ENCODE assay signal across 24 mouse cellular contexts in the genomic region with DNA sequence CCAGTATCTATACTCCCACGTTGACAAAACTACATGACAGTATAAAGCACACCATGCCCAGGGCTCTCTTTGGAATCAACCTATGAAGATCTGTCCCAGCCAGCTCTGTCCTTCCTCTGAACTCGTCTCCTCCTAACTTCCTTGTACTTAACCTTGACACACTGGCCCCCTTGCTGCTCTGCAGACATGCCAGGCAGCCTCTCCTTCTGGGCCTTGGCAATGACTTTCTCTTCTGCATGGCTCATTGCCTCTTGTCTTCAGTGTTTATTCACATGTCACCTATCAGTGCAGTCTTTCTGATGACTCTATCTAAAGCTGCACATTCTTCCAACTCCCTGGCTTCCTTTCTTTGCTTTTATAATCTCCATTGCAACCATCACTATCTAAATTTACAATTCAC.
DNase-seq lines count a peak whose midpoint lies in the region; ATAC-seq and TF ChIP-seq lines count a peak whose summit lies in the region.
"Had no signal": no experiment of that assay in that cellular context is flagged by ENCODE, and none has a peak within 500 bp of the region (broad histone marks: within the 10 kb centered on the region; RNA-seq: fewer than 3 reads in every experiment).

No protein-coding gene starts in this region.

- no peaks in the 10 kb centered on the region for H3K4me1 ChIP-seq in kidney, embryonic 14.5 days (ENCODE audit: control insufficient read depth, insufficient read depth, low read length)
- H3K4me1 ChIP-seq in kidney, postnatal 0 days (replicated peaks; ENCODE audit: insufficient read depth, low read length): no peaks in the 10 kb centered on the region
- H3K4me1 ChIP-seq: embryonic facial prominence, embryonic 12.5 days; embryonic facial prominence, embryonic 15.5 days had no signal

- H3K27ac ChIP-seq in kidney, embryonic 14.5 days (ENCODE audit: low read depth, low read length): no peak overlapping the region
- H3K27ac ChIP-seq in kidney, postnatal 0 days: no peak overlapping the region
- H3K27ac ChIP-seq: embryonic facial prominence, embryonic 12.5 days; embryonic facial prominence, embryonic 15.5 days; gastrocnemius, adult 2 months; hindbrain, embryonic 14.5 days had no signal

- H3K9me3 ChIP-seq in kidney, embryonic 14.5 days (ENCODE audit: control insufficient read depth, low read length): no peaks in the 10 kb centered on the region
- H3K9me3 ChIP-seq in kidney, postnatal 0 days (replicated peaks; ENCODE audit: low read length): no peaks in the 10 kb centered on the region
- H3K9me3 ChIP-seq: embryonic facial prominence, embryonic 12.5 days; embryonic facial prominence, embryonic 15.5 days had no signal

- no peak overlapping the region for H3K4me3 ChIP-seq in kidney, embryonic 14.5 days (ENCODE audit: low read length)
- H3K4me3 ChIP-seq in kidney, postnatal 0 days (replicated peaks; ENCODE audit: low read depth, low read length): no peak overlapping the region
- H3K4me3 ChIP-seq: embryonic facial prominence, embryonic 12.5 days; embryonic facial prominence, embryonic 15.5 days; gastrocnemius, adult 2 months had no signal

- TF ChIP-seq CTCF in kidney, postnatal 0 days (IDR thresholded peaks at IDR 0.05; ENCODE audit: low read depth): no peak

- H3K9ac ChIP-seq in kidney, embryonic 14.5 days (ENCODE audit: low read depth, low read length): no peak overlapping the region
- H3K9ac ChIP-seq in kidney, postnatal 0 days (ENCODE audit: low read depth, low read length): no peak overlapping the region
- H3K9ac ChIP-seq: embryonic facial prominence, embryonic 12.5 days; embryonic facial prominence, embryonic 15.5 days; forebrain, postnatal 0 days; hindbrain, embryonic 14.5 days had no signal

- no peaks in the 10 kb centered on the region for H3K36me3 ChIP-seq in kidney, embryonic 14.5 days (ENCODE audit: control insufficient read depth, insufficient read depth, low read length)
- no peaks in the 10 kb centered on the region for H3K36me3 ChIP-seq in kidney, postnatal 0 days (ENCODE audit: insufficient read depth, low read length)
- H3K36me3 ChIP-seq: embryonic facial prominence, embryonic 12.5 days; embryonic facial prominence, embryonic 15.5 days; G1E had no signal

- no peak overlapping the region for H3K4me2 ChIP-seq in kidney, embryonic 14.5 days (replicated peaks; ENCODE audit: low read depth, low read length)
- H3K4me2 ChIP-seq in kidney, postnatal 0 days (ENCODE audit: low read length): no peak overlapping the region
- H3K4me2 ChIP-seq: embryonic facial prominence, embryonic 12.5 days; embryonic facial prominence, embryonic 15.5 days; heart, embryonic 11.5 days; hindbrain, embryonic 14.5 days had no signal

- ATAC-seq in cerebellum, adult (ENCODE audit: insufficient number of reproducible peaks, low FRiP score, low TSS enrichment): no peak
- peak; percentile 90 for ATAC-seq in kidney, embryonic 14.5 days (ENCODE audit: low FRiP score, low TSS enrichment)
- 0 out of 2 replicates have a peak, but pooled peaks have one; percentile 49 for ATAC-seq in kidney, postnatal 0 days (replicated peaks; ENCODE audit: low FRiP score, low read depth)
- ATAC-seq: forebrain, embryonic 14.5 days; forebrain, postnatal 0 days; Patski had no signal

- peak; percentile 20 to 42 for DNase-seq in cerebellum, postnatal 14 days
- no peak for DNase-seq in kidney, adult 11 months
- DNase-seq in kidney, postnatal 0 days (ENCODE audit: low spot score): peak; percentile 69
- DNase-seq in kidney, adult 18-20 months: no peak
- DNase-seq: adrenal gland, postnatal 10 days; adrenal gland, postnatal 36 days; B cell, adult 2 months; cerebellum, adult 11 months; cerebellum, adult 2 months; cerebellum, postnatal 25 days; forebrain, postnatal 0 days; gastrocnemius, adult 2 months; gastrocnemius, postnatal 14 days; heart, adult 11 months had no signal

- 29% methylated on average over 2 of the region's 2 CpGs for WGBS in kidney, embryonic 14.5 days
- WGBS in kidney, postnatal 0 days: 29% methylated on average over 2 of the region's 2 CpGs

- no peaks in the 10 kb centered on the region for H3K27me3 ChIP-seq in kidney, embryonic 14.5 days (ENCODE audit: control insufficient read depth, insufficient read depth, low read length)
- H3K27me3 ChIP-seq in kidney, postnatal 0 days (ENCODE audit: insufficient read depth, low read length): no peaks in the 10 kb centered on the region
- H3K27me3 ChIP-seq: CH12.LX; embryonic facial prominence, embryonic 12.5 days; embryonic facial prominence, embryonic 15.5 days; Patski had no signal

Comparison
In these comparisons a context has a peak if more than half of its experiments do, and no peak if none do; other contexts are left out.
1. DNase-seq: peak in cerebellum, postnatal 14 days (2 of 2) and kidney, postnatal 0 days (single experiment); none in kidney, adult 11 months (single experiment) and kidney, adult 18-20 months (single experiment).